Mouse (Mus musculus) R1 (cell line): ENCODE results near the gene Rpl26.
"Not testable (repeated sequence)": the region's sequence is repeated elsewhere in the genome, so short reads cannot be mapped to it uniquely, and the experiment has no call there.

Experiments
- DNase-seq: peaks from one replicate; pipeline ENCODE4 v3.0.0-alpha.2; 2018; ENCODE audit warnings: low read depth, low spot score

The Rpl26 gene

GRCm38 (mm10) chr11:68914566-68914965 is 13.2 kb downstream of the Rpl26 start:
- DNase-seq, result no peak

- DNase-seq, result no peak
These were observed 21.8 kb downstream of the Rpl26 start for GRCm38 (mm10) chr11:68923191-68923590.

- DNase-seq, result no peak
These were observed 23.4 kb downstream of the Rpl26 start for GRCm38 (mm10) chr11:68924749-68925148.

- DNase-seq, result no peak
These were observed 25.6 kb downstream of the Rpl26 start, which contains the start of gene Odf4 for GRCm38 (mm10) chr11:68926981-68927380. Gene Odf4 (minus strand): TSS chr11:68927081.

GRCm38 (mm10) chr11:68929947-68930346 is 28.6 kb downstream of the Rpl26 start:
- DNase-seq, result no peak

GRCm38 (mm10) chr11:68933885-68934507 is 32.6 kb downstream of the Rpl26 start:
- no peak for DNase-seq

- DNase-seq, result not testable (repeated sequence)
These were observed 35.6 kb downstream of the Rpl26 start for GRCm38 (mm10) chr11:68936951-68937350.

- peak; percentile 95 for DNase-seq
These were observed 38.3 kb downstream of the Rpl26 start for GRCm38 (mm10) chr11:68939451-68940304.

- DNase-seq, result no peak
These were observed 39.1 kb downstream of the Rpl26 start for GRCm38 (mm10) chr11:68940516-68940915.

GRCm38 (mm10) chr11:68942731-68943130 is 41.3 kb downstream of the Rpl26 start:
- no peak for DNase-seq

- DNase-seq, result no peak
These were observed 43.9 kb downstream of the Rpl26 start for GRCm38 (mm10) chr11:68945245-68945644.

GRCm38 (mm10) chr11:68946001-68946400 is 44.6 kb downstream of the Rpl26 start:
- DNase-seq, result no peak

- DNase-seq, result no peak
These were observed 45.5 kb downstream of the Rpl26 start for GRCm38 (mm10) chr11:68946806-68947440.

- DNase-seq, result no peak
These were observed 46.2 kb downstream of the Rpl26 start for GRCm38 (mm10) chr11:68947542-68947993.

- no peak for DNase-seq
These were observed 52.5 kb downstream of the Rpl26 start for GRCm38 (mm10) chr11:68953903-68954302.

- no peak for DNase-seq
These were observed 53.0 kb downstream of the Rpl26 start for GRCm38 (mm10) chr11:68954408-68954807.

- no peak for DNase-seq
These were observed 54.1 kb downstream of the Rpl26 start for GRCm38 (mm10) chr11:68955473-68955872.

- DNase-seq, result no peak
These were observed 54.7 kb downstream of the Rpl26 start for GRCm38 (mm10) chr11:68956107-68956506.
